Mouse (Mus musculus) CH12.LX (cell line): ENCODE measurements at regions not wholly inside any gene's neighbourhood (a gene's known extent, or its start where the extent isn't known, plus 50 kb on each side); places are given as distances from the start of the nearest gene placed in this dataset.

Experiments
- DNase-seq: peaks from one replicate; pipeline ENCODE4 v3.0.0-alpha.2; 2013; ENCODE audit errors: extremely low read depth
- H3K27ac ChIP-seq: 2 replicates; pipeline ENCODE4 v1.5.1; 2012; ENCODE audit warnings: low read depth, mild to moderate bottlenecking, control low read depth, moderate library complexity; ENCODE audit not compliant: insufficient read depth
- H3K27me3 ChIP-seq: replicated peaks from 2 replicates; pipeline ENCODE3; 2012; ENCODE audit warnings: inconsistent platforms
- H3K36me3 ChIP-seq, 2 experiments: replicated peaks in 1 of 2; 2 replicates each; pipeline versions ENCODE3 to v1.6.1; 2012; ENCODE audit warnings: inconsistent platforms in 1 of 2, low read length in 1 of 2, mild to moderate bottlenecking in 1 of 2, mixed read lengths in 1 of 2, moderate library complexity in 1 of 2; ENCODE audit not compliant: control insufficient read depth in 1 of 2, insufficient read depth in 1 of 2
- H3K4me1 ChIP-seq, 2 experiments: 2 replicates each; pipeline ENCODE4 v1.6.1; 2012; ENCODE audit warnings: inconsistent platforms in 1 of 2, moderate library complexity in 1 of 2; ENCODE audit not compliant: insufficient read depth in 2 of 2, control insufficient read depth in 1 of 2
- H3K4me2 ChIP-seq: 2 replicates; pipeline ENCODE4 v1.6.1; 2012; ENCODE audit warnings: low read depth, mild to moderate bottlenecking, control low read depth; ENCODE audit not compliant: poor library complexity, insufficient read depth, severe bottlenecking
- H3K4me3 ChIP-seq, 3 experiments: fragments of 150-350 bp in 1 of 3; sonication (generic) in 1 of 3; replicated peaks in 1 of 3; 2 replicates each; pipeline versions ENCODE3 to v1.5.1; 2011 to 2012; ENCODE audit warnings: low read depth in 2 of 3, low read length in 2 of 3, mild to moderate bottlenecking in 2 of 3, moderate library complexity in 2 of 3, control low read depth in 1 of 3, improper control_type of control experiment in 1 of 3, inconsistent platforms in 1 of 3, mixed read lengths in 1 of 3; ENCODE audit not compliant: poor library complexity in 1 of 3
- H3K79me2 ChIP-seq: replicated peaks from 2 replicates; pipeline ENCODE4 v1.6.1; 2012; ENCODE audit warnings: mild to moderate bottlenecking, moderate library complexity; ENCODE audit not compliant: control insufficient read depth, poor library complexity, insufficient read depth, severe bottlenecking; ENCODE audit errors: extremely low read depth
- H3K9ac ChIP-seq: 2 replicates; pipeline ENCODE4 v1.6.1; 2012; ENCODE audit warnings: low read depth, mild to moderate bottlenecking, control low read depth, moderate library complexity; ENCODE audit not compliant: insufficient read depth
- H3K9me3 ChIP-seq: replicated peaks from 2 replicates; pipeline ENCODE3; 2012; ENCODE audit warnings: low read length, inconsistent platforms, mixed read lengths
- CHD2 ChIP-seq: IDR thresholded peaks from 2 replicates; pipeline ENCODE4 v1.6.1; 2011; ENCODE audit warnings: low read length, improper control_type of control experiment
- E2F4 ChIP-seq: IDR thresholded peaks from 2 replicates; pipeline ENCODE4 v1.6.1; 2011; ENCODE audit warnings: low read depth, low read length, improper control_type of control experiment; ENCODE audit not compliant: insufficient replicate concordance
- ELF1 ChIP-seq: IDR thresholded peaks from 2 replicates; pipeline ENCODE4 v1.6.1; 2014; ENCODE audit warnings: low read depth, mild to moderate bottlenecking, inconsistent platforms, low read length, improper control_type of control experiment
- EP300 ChIP-seq: IDR thresholded peaks from 2 replicates; pipeline ENCODE4 v1.6.1; 2011; ENCODE audit warnings: low read length, improper control_type of control experiment
- ETS1 ChIP-seq: conservative IDR thresholded peaks from 2 replicates; pipeline ENCODE4 v1.6.1; 2012; ENCODE audit warnings: low read depth, mild to moderate bottlenecking, inconsistent platforms, low read length, improper control_type of control experiment, moderate library complexity
- GABPA ChIP-seq: IDR thresholded peaks from 2 replicates; pipeline ENCODE4 v1.6.1; 2012; ENCODE audit warnings: low read depth, low read length, improper control_type of control experiment, inconsistent platforms; ENCODE audit not compliant: insufficient replicate concordance
- HCFC1 ChIP-seq: IDR thresholded peaks from 2 replicates; pipeline ENCODE4 v1.6.1; 2012; ENCODE audit warnings: low read depth, mild to moderate bottlenecking, inconsistent platforms, low read length, improper control_type of control experiment
- IRF4 ChIP-seq: IDR thresholded peaks from 2 replicates; pipeline ENCODE4 v1.6.1; 2014; ENCODE audit warnings: low read depth, mild to moderate bottlenecking, inconsistent platforms, low read length, improper control_type of control experiment
- JUN ChIP-seq: IDR thresholded peaks from 2 replicates; pipeline ENCODE4 v1.6.1; 2011; ENCODE audit warnings: low read depth, mild to moderate bottlenecking, low read length, improper control_type of control experiment, moderate library complexity; ENCODE audit not compliant: insufficient read depth
- MAZ ChIP-seq: IDR thresholded peaks from 2 replicates; pipeline ENCODE4 v1.6.1; 2012; ENCODE audit warnings: low read depth, mild to moderate bottlenecking, inconsistent platforms, low read length, improper control_type of control experiment, moderate library complexity
- MEF2A ChIP-seq: IDR thresholded peaks from 2 replicates; pipeline ENCODE4 v1.6.1; 2014; ENCODE audit warnings: low read depth, mild to moderate bottlenecking, inconsistent platforms, low read length, improper control_type of control experiment, borderline replicate concordance
- MXI1 ChIP-seq: IDR thresholded peaks from 2 replicates; pipeline ENCODE4 v1.6.1; 2011; ENCODE audit warnings: mild to moderate bottlenecking, low read depth, low read length, improper control_type of control experiment
- MYC ChIP-seq: IDR thresholded peaks from 2 replicates; pipeline ENCODE4 v1.6.1; 2011; ENCODE audit warnings: low read depth, mild to moderate bottlenecking, improper control_type of control experiment, low read length
- NRF1 ChIP-seq: IDR thresholded peaks from 2 replicates; pipeline ENCODE4 v1.6.1; 2014; ENCODE audit warnings: low read depth, mild to moderate bottlenecking, inconsistent platforms, low read length, improper control_type of control experiment, moderate library complexity
- PAX5 ChIP-seq: IDR thresholded peaks from 2 replicates; pipeline ENCODE4 v1.6.1; 2012; ENCODE audit warnings: low read length, inconsistent platforms, mixed read lengths
- POLR2A ChIP-seq: IDR thresholded peaks from 2 replicates; pipeline ENCODE4 v1.6.1; 2011; ENCODE audit warnings: low read depth, mild to moderate bottlenecking, improper control_type of control experiment, low read length
- POLR2AphosphoS2 ChIP-seq: IDR thresholded peaks from 2 replicates; pipeline ENCODE4 v1.6.1; 2011; ENCODE audit warnings: low read depth, low read length, improper control_type of control experiment
- SMC3 ChIP-seq: IDR thresholded peaks from 2 replicates; pipeline ENCODE4 v1.6.1; 2011; ENCODE audit warnings: low read depth, low read length, improper control_type of control experiment
- TCF12 ChIP-seq: IDR thresholded peaks from 2 replicates; pipeline ENCODE4 v1.6.1; 2014; ENCODE audit warnings: low read depth, mild to moderate bottlenecking, inconsistent platforms, low read length, improper control_type of control experiment
- USF2 ChIP-seq: conservative IDR thresholded peaks from 2 replicates; pipeline ENCODE4 v1.6.1; 2011; ENCODE audit warnings: low read depth, low read length, improper control_type of control experiment
- ZMIZ1 ChIP-seq: IDR thresholded peaks from 2 replicates; pipeline ENCODE4 v1.6.1; 2012; ENCODE audit warnings: low read depth, mild to moderate bottlenecking, inconsistent platforms, low read length, improper control_type of control experiment
- dilution Hi-C: fragments of 300-500 bp; cut with MboI; formaldehyde crosslinking; loops from 2 replicates; pipeline ENCODE4 v1.14.3; 2020; ENCODE audit warnings: low sequenced_read_pairs; ENCODE audit not compliant: extremely low pct_unique_long_range_greater_than_20kb, extremely low pct_ligation_motif_present
- in situ Hi-C: fragments of 300-500 bp; cut with MboI; formaldehyde crosslinking; loops from 3 replicates; pipeline ENCODE4 v1.14.3; 2019; ENCODE audit warnings: low sequenced_read_pairs, low pct_ligation_motif_present, low pct_unique_long_range_greater_than_20kb, mixed read lengths

- H3K4me3 ChIP-seq, result no peak overlapping the region
- dilution Hi-C loops (no loop called here), in situ Hi-C loops (no loop called here)
- H3K27me3 ChIP-seq, result no peaks in the 10 kb centered on the region
- no peaks in the 10 kb centered on the region for H3K79me2 ChIP-seq
- H3K4me2 ChIP-seq, result no peak overlapping the region
- no peak for DNase-seq
- no peaks in the 10 kb centered on the region for H3K36me3 ChIP-seq
- no peaks in the 10 kb centered on the region for H3K4me1 ChIP-seq
- H3K27ac ChIP-seq, result no peak overlapping the region
- H3K9ac ChIP-seq, result no peak overlapping the region
- TF ChIP-seq E2F4 (no peak), JUN (no peak), USF2 (no peak)
- peaks cover 79% of the 10 kb centered on the region for H3K9me3 ChIP-seq
Measured at GRCm38 (mm10) chr8:92152478-92152877, 204.9 kb upstream of the Irx5 start.

GRCm38 (mm10) chr8:92147672-92148071 lies 209.8 kb upstream of the Irx5 start:
- Histone ChIP-seq H3K27me3 (no peaks in the 10 kb centered on the region), H3K9me3 (peaks cover 65% of the 10 kb centered on the region), H3K9ac (no peak overlapping the region), H3K36me3 (no peaks in the 10 kb centered on the region), H3K4me1 (no peaks in the 10 kb centered on the region), H3K79me2 (no peaks in the 10 kb centered on the region), H3K27ac (no peak overlapping the region), H3K4me2 (no peak overlapping the region), H3K4me3 (no peak overlapping the region)
- TF ChIP-seq GABPA (no peak), HCFC1 (no peak), MEF2A (no peak), NRF1 (no peak), MXI1 (no peak), ZMIZ1 (no peak), PAX5 (no peak), ELF1 (no peak), E2F4 (no peak), EP300 (no peak), IRF4 (no peak), POLR2A (no peak), SMC3 (no peak), TCF12 (no peak), CHD2 (no peak), MAZ (no peak), POLR2AphosphoS2 (no peak), ETS1 (no peak), MYC (no peak)
- in situ Hi-C loops, result no loop called here
- dilution Hi-C loops, result no loop called here
- DNase-seq, result no peak
